Mouse (Mus musculus): ENCODE measurements around the gene Mtg1. TPM values are rescaled to one million over a fixed set of nuclear protein-coding genes. Genes with fewer than 3 reads are reported as not detected.
A peak's percentile ranks its signal among the peaks of the same experiment; 100 is the strongest.

Gene Mtg1
- polyA plus RNA-seq, 1 experiment from 2014 or later = 15.4 TPM

GRCm38 (mm10) chr7:140115583-140116328 lies 21.6 kb upstream of the Mtg1 start, which contains the start of gene Paox:
Gene Paox (plus strand): TSS chr7:140115799.
- H3K27me3 ChIP-seq = no peaks in the 10 kb centered on the region
- peak within 1 kb of the TSS; percentile 82 for H3K27ac ChIP-seq (replicated peaks)
- H3K36me3 ChIP-seq (replicated peaks) = peaks cover 18% of the 10 kb centered on the region
- no peaks in the 10 kb centered on the region for H3K9me3 ChIP-seq (replicated peaks)
- peak within 1 kb of the TSS; percentile 68 for H3K4me3 ChIP-seq (replicated peaks)
- under 1% methylated on average over 23 of the region's 23 CpGs for WGBS (ENCODE audit: insufficient replicate concordance)
- peak within 1 kb of the TSS; percentile 89 for H3K4me2 ChIP-seq
- H3K4me1 ChIP-seq (replicated peaks) = peaks cover 21% of the 10 kb centered on the region
- peak; percentile 67 for ATAC-seq (ENCODE audit: insufficient read depth)
- peak within 1 kb of the TSS; percentile 62 for H3K9ac ChIP-seq

- 2% methylated on average over 28 of the region's 28 CpGs for WGBS (ENCODE audit: insufficient replicate concordance)
- peaks cover 13% of the 10 kb centered on the region; the same call in 1 of the 2 replicates for H3K36me3 ChIP-seq (replicated peaks)
- H3K4me1 ChIP-seq (replicated peaks) = peaks cover 21% of the 10 kb centered on the region
- H3K27me3 ChIP-seq = no peaks in the 10 kb centered on the region
- peak within 1 kb of the TSS; percentile 82 for H3K27ac ChIP-seq (replicated peaks)
- peak within 1 kb of the TSS; percentile 68 for H3K4me3 ChIP-seq (replicated peaks)
- H3K9ac ChIP-seq = peak within 1 kb of the TSS; percentile 62
- H3K9me3 ChIP-seq (replicated peaks) = no peaks in the 10 kb centered on the region
- ATAC-seq (ENCODE audit: insufficient read depth) = peak; percentile 95
- H3K4me2 ChIP-seq = peak within 1 kb of the TSS; percentile 89
These were observed 20.9 kb upstream of the Mtg1 start, which contains the start of gene Echs1 for GRCm38 (mm10) chr7:140116329-140117054. Gene Echs1 (minus strand): TSS chr7:140116476.

GRCm38 (mm10) chr7:140120484-140120883 lies 16.9 kb upstream of the Mtg1 start:
- no peaks in the 10 kb centered on the region for H3K27me3 ChIP-seq
- no peak overlapping the region for H3K4me3 ChIP-seq (replicated peaks)
- H3K36me3 ChIP-seq (replicated peaks) = no peaks in the 10 kb centered on the region
- no peaks in the 10 kb centered on the region for H3K9me3 ChIP-seq (replicated peaks)
- no peak overlapping the region for H3K4me2 ChIP-seq
- 74% methylated on average over 2 of the region's 2 CpGs for WGBS (ENCODE audit: insufficient replicate concordance)
- no peak overlapping the region for H3K9ac ChIP-seq
- no peak for ATAC-seq (ENCODE audit: insufficient read depth)
- no peak overlapping the region for H3K27ac ChIP-seq (replicated peaks)
- peaks cover 33% of the 10 kb centered on the region for H3K4me1 ChIP-seq (replicated peaks)

GRCm38 (mm10) chr7:140121338-140121910 lies 15.9 kb upstream of the Mtg1 start:
- Histone ChIP-seq H3K4me2 (no peak overlapping the region), H3K27ac (replicated peaks) (no peak overlapping the region), H3K9me3 (replicated peaks) (no peaks in the 10 kb centered on the region), H3K9ac (no peak overlapping the region), H3K4me3 (replicated peaks) (no peak overlapping the region), H3K27me3 (no peaks in the 10 kb centered on the region), H3K4me1 (replicated peaks) (peaks cover 32% of the 10 kb centered on the region), H3K36me3 (replicated peaks) (no peaks in the 10 kb centered on the region)
- ATAC-seq (ENCODE audit: insufficient read depth) = no peak
- 55% methylated on average over 13 of the region's 13 CpGs for WGBS (ENCODE audit: insufficient replicate concordance)

GRCm38 (mm10) chr7:140122765-140123164 lies 14.6 kb upstream of the Mtg1 start:
- no peak overlapping the region for H3K27ac ChIP-seq (replicated peaks)
- H3K4me1 ChIP-seq (replicated peaks) = peaks cover 29% of the 10 kb centered on the region
- no peak overlapping the region for H3K4me2 ChIP-seq
- H3K4me3 ChIP-seq (replicated peaks) = no peak overlapping the region
- no peaks in the 10 kb centered on the region for H3K27me3 ChIP-seq
- no peaks in the 10 kb centered on the region for H3K36me3 ChIP-seq (replicated peaks)
- no peaks in the 10 kb centered on the region for H3K9me3 ChIP-seq (replicated peaks)
- no peak overlapping the region for H3K9ac ChIP-seq
- WGBS (ENCODE audit: insufficient replicate concordance) = 12% methylated on average over 4 of the region's 4 CpGs
- ATAC-seq (ENCODE audit: insufficient read depth) = no peak

GRCm38 (mm10) chr7:140124382-140124781 lies 13.0 kb upstream of the Mtg1 start:
- Histone ChIP-seq H3K9me3 (replicated peaks) (no peaks in the 10 kb centered on the region), H3K27ac (replicated peaks) (no peak overlapping the region), H3K27me3 (no peaks in the 10 kb centered on the region), H3K9ac (no peak overlapping the region), H3K4me2 (no peak overlapping the region), H3K4me3 (replicated peaks) (no peak overlapping the region), H3K36me3 (replicated peaks) (0 out of 2 replicates have a peak, but pooled peaks cover 3% of the 10 kb centered on the region), H3K4me1 (replicated peaks) (peaks cover 29% of the 10 kb centered on the region)
- no peak for ATAC-seq (ENCODE audit: insufficient read depth)
- WGBS (ENCODE audit: insufficient replicate concordance) = 81% methylated on average over 1 of the region's 1 CpGs

- peak overlapping the region; percentile 72 for H3K4me3 ChIP-seq (replicated peaks)
- peak overlapping the region; percentile 51; the same call in 1 of the 2 replicates for H3K27ac ChIP-seq (replicated peaks)
- peaks cover 29% of the 10 kb centered on the region for H3K4me1 ChIP-seq (replicated peaks)
- no peaks in the 10 kb centered on the region for H3K9me3 ChIP-seq (replicated peaks)
- no peaks in the 10 kb centered on the region for H3K27me3 ChIP-seq
- peaks cover 10% of the 10 kb centered on the region; the same call in 1 of the 2 replicates for H3K36me3 ChIP-seq (replicated peaks)
- H3K4me2 ChIP-seq = peak overlapping the region; percentile 95
- ATAC-seq (ENCODE audit: insufficient read depth) = peak; percentile 98
- peak overlapping the region; percentile 78 for H3K9ac ChIP-seq
- WGBS (ENCODE audit: insufficient replicate concordance) = under 1% methylated on average over 40 of the region's 40 CpGs
These were observed 11.9 kb upstream of the Mtg1 start for GRCm38 (mm10) chr7:140125278-140126021.

- Histone ChIP-seq H3K9ac (peak overlapping the region; percentile 78), H3K4me3 (replicated peaks) (peak overlapping the region; percentile 72), H3K9me3 (replicated peaks) (no peaks in the 10 kb centered on the region), H3K36me3 (replicated peaks) (peaks cover 10% of the 10 kb centered on the region; the same call in 1 of the 2 replicates), H3K4me1 (replicated peaks) (peaks cover 29% of the 10 kb centered on the region), H3K4me2 (peak overlapping the region; percentile 95), H3K27ac (replicated peaks) (peak overlapping the region; percentile 51; the same call in 1 of the 2 replicates), H3K27me3 (no peaks in the 10 kb centered on the region)
- 0 out of 2 replicates have a peak, but pooled peaks have one; percentile 6 for ATAC-seq (ENCODE audit: insufficient read depth)
- 7% methylated on average over 5 of the region's 5 CpGs for WGBS (ENCODE audit: insufficient replicate concordance)
These were observed 11.4 kb upstream of the Mtg1 start for GRCm38 (mm10) chr7:140126022-140126350.

- Histone ChIP-seq H3K4me1 (replicated peaks) (peaks cover 29% of the 10 kb centered on the region), H3K4me2 (peak overlapping the region; percentile 10; the same call in 1 of the 2 replicates), H3K27me3 (no peaks in the 10 kb centered on the region), H3K4me3 (replicated peaks) (no peak overlapping the region), H3K9ac (no peak overlapping the region), H3K36me3 (replicated peaks) (peaks cover 10% of the 10 kb centered on the region; the same call in 1 of the 2 replicates), H3K27ac (replicated peaks) (no peak overlapping the region), H3K9me3 (replicated peaks) (no peaks in the 10 kb centered on the region)
- 54% methylated on average over 3 of the region's 3 CpGs for WGBS (ENCODE audit: insufficient replicate concordance)
- no peak for ATAC-seq (ENCODE audit: insufficient read depth)
These were observed 10.4 kb upstream of the Mtg1 start for GRCm38 (mm10) chr7:140126934-140127333.

GRCm38 (mm10) chr7:140127911-140128310 lies 9.5 kb upstream of the Mtg1 start:
- Histone ChIP-seq H3K27me3 (no peaks in the 10 kb centered on the region), H3K9me3 (replicated peaks) (no peaks in the 10 kb centered on the region), H3K4me2 (no peak overlapping the region), H3K4me1 (replicated peaks) (peaks cover 23% of the 10 kb centered on the region), H3K9ac (no peak overlapping the region), H3K27ac (replicated peaks) (no peak overlapping the region), H3K36me3 (replicated peaks) (peaks cover 10% of the 10 kb centered on the region; the same call in 1 of the 2 replicates), H3K4me3 (replicated peaks) (no peak overlapping the region)
- 25% methylated on average over 2 of the region's 2 CpGs for WGBS (ENCODE audit: insufficient replicate concordance)
- no peak for ATAC-seq (ENCODE audit: insufficient read depth)

Measured in liver, embryonic 15.5 days (tissue).